Mouse (Mus musculus): Measurements from ENCODE around the gene Cox16. TPM values are rescaled to one million over a fixed set of nuclear protein-coding genes. Genes with fewer than 3 reads are reported as not detected.

Cox16 gene
- total RNA-seq, 2 experiments from 2014 or later = 35.9 to 49.9 TPM

DNA sequence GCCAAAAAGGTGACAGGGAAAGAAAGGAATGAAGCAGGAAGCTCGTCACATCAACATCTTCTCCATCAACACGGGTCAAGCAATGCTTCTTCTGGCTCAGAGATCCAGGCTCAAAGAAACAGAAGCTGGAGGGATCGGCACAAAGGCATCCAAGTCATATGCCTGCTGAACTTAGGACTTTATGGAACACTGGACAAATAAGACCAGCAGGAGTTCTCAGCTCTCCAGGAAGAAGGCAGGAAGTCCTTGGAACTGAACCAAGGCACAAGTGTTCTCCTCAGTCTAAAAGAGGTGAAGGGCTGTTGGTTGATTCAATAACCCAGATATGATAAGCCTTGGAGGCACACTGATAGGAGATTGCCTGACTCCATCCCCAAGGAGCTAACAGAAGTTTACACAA is 159.9 kb downstream of the Cox16 start:
- no peak for DNase-seq (ENCODE audit: low spot score in 2 of 2)

- DNase-seq (ENCODE audit: low spot score in 2 of 2) = no peak
Measured at GRCm38 (mm10) chr12:81324116-81324515, 160.8 kb downstream of the Cox16 start.

- DNase-seq (ENCODE audit: low spot score in 2 of 2) = no peak
Measured at GRCm38 (mm10) chr12:81321021-81321420, 163.9 kb downstream of the Cox16 start.

DNA sequence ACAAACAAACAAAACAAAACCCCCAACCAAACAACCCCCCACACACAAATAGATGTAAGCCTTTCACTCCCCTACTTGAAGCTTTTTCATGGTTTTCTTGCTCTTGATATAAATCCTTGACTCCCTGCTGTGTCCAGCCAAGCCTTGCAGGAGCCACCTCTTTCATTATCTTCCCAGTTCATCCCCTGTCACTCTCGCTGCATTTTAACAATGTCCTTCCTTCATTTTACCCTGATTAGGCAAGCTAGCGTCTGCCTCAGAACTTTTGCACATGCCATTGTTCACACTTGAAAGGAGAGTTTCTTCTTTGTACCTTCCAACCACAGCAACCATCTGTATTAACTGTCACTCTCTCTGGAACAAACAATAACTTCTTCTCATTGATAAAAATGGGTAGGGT is 167.1 kb downstream of the Cox16 start:
- no peak for DNase-seq (ENCODE audit: low spot score in 2 of 2)

DNA sequence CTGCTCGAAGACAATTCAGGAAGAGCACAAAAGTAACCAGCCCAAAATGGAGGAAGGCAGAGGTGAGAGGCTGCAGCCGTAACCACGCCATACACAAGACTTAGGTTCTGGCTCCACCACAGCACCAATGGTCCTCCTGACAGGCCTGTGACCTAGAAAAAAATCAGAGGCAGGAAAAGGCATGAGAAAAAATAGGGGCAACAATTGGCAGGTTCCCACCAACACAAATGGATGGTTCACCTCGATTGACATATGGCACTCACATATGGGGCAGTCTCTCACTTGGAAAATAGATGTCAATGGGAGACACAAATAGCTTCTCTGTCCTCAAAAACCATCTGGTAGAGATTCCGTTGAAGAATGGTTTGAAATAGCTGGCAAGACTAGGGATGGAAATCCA is 169.0 kb downstream of the Cox16 start:
- no peak for DNase-seq (ENCODE audit: low spot score in 2 of 2)

Other genes starting within 250 kb of the Cox16 start
- 10 to 100 TPM; 20.7 to 28.5 TPM for gene Slc8a3, start 151.9 kb downstream of the Cox16 start, total RNA-seq (2021)
- gene Gm4787, start 105.7 kb downstream of the Cox16 start, total RNA-seq (2021) = 1 to 10 TPM; 1.4 to 3.0 TPM
- gene Adam4, start 63.2 kb downstream of the Cox16 start, total RNA-seq (2021) = 1 to 10 TPM; 1.9 to 3.2 TPM
- 10 to 100 TPM; 42.1 to 42.7 TPM for gene Gm20498, start 47.8 kb upstream of the Cox16 start, total RNA-seq (2021)
- 10 to 100 TPM; 19.8 to 21.6 TPM for gene Synj2bp, start 47.8 kb upstream of the Cox16 start, total RNA-seq (2021)
- gene Adam21, start 83.3 kb upstream of the Cox16 start, total RNA-seq (2021) = under 1 TPM; 0.23 to 0.29 TPM
- gene Med6, start 109.9 kb upstream of the Cox16 start, total RNA-seq (2021) = 10 to 100 TPM; 25.1 to 26.2 TPM
- gene Ttc9, start 146.1 kb upstream of the Cox16 start, total RNA-seq (2021) = 10 to 100 TPM; 65.3 to 65.5 TPM